Comparison of ENCODE assay signal across 8 mouse cellular contexts in the genomic region with DNA sequence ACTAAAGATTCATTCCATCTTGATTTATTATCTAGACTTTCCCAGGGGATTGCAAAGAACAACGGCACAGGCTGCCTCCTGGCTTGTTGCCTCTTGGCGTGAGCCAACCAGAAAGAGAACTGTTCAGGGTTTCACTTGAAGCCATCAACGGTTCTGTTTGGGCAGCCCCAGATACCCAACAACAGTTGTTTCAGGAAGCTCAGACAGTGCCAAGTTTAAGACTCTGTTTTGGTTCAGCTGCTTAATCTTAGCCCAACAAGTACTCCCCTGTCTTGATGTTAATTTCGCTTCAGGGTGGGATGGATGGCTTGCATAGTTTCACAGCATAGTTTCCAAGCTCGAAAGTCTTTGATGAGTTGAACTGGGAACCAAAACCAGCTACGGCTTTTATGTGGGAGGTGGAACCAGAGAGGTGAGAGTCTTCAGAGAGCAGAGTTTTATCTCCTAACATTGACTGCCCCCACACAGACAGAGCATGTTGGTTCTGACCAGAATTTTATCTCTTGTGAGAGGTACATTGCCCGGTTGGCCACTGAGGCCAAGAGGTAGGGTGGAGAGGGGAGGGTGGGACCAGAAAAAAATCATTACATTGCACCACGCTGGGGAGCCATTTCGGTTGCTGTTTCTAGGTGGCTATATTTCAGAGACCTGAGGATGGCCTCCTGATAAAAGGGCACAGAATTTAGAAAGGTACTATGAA.
DNase-seq lines count a peak whose midpoint lies in the region; ATAC-seq lines count a peak whose summit lies in the region.

No protein-coding gene starts in this region.

- no peaks in the 10 kb centered on the region for H3K27me3 ChIP-seq in hindbrain, embryonic 14.5 days (ENCODE audit: control insufficient read depth, insufficient read depth, low read length)
- H3K27me3 ChIP-seq in hindbrain, embryonic 12.5 days: no peaks in the 10 kb centered on the region
- no peaks in the 10 kb centered on the region for H3K27me3 ChIP-seq in neural tube, embryonic 13.5 days

- no peak overlapping the region for H3K4me3 ChIP-seq in hindbrain, embryonic 14.5 days (replicated peaks; ENCODE audit: low read length)
- no peak overlapping the region for H3K4me3 ChIP-seq in hindbrain, embryonic 12.5 days
- no peak overlapping the region for H3K4me3 ChIP-seq in neural tube, embryonic 13.5 days

- no peak overlapping the region for H3K9ac ChIP-seq in hindbrain, embryonic 14.5 days
- H3K9ac ChIP-seq in hindbrain, embryonic 12.5 days: no peak overlapping the region
- H3K9ac ChIP-seq in neural tube, embryonic 13.5 days: no peak overlapping the region

- H3K4me1 ChIP-seq in hindbrain, embryonic 14.5 days (replicated peaks; ENCODE audit: control insufficient read depth, insufficient read depth, low read length): peaks cover 5% of the 10 kb centered on the region; the same call in 1 of the 2 replicates
- H3K4me1 ChIP-seq in hindbrain, embryonic 12.5 days: peaks cover 2% of the 10 kb centered on the region
- peaks cover 29% of the 10 kb centered on the region for H3K4me1 ChIP-seq in neural tube, embryonic 13.5 days (replicated peaks)

- H3K27ac ChIP-seq in hindbrain, embryonic 14.5 days: 0 out of 2 replicates have a peak overlapping the region, but pooled peaks have one; percentile 32
- no peak overlapping the region for H3K27ac ChIP-seq in hindbrain, embryonic 12.5 days
- peak overlapping the region; percentile 43; the same call in 1 of the 2 replicates for H3K27ac ChIP-seq in neural tube, embryonic 13.5 days (replicated peaks)

- peak; percentile 75; the same call in 1 of the 2 replicates for ATAC-seq in hindbrain, embryonic 14.5 days (ENCODE audit: low FRiP score)
- ATAC-seq in hindbrain, embryonic 12.5 days (ENCODE audit: low FRiP score): no peak
- ATAC-seq in neural tube, embryonic 13.5 days (ENCODE audit: low read depth): peak; percentile 86

- 70% methylated on average over 9 of the region's 9 CpGs for WGBS in hindbrain, embryonic 14.5 days
- 77% methylated on average over 9 of the region's 9 CpGs for WGBS in hindbrain, embryonic 12.5 days
- 58% methylated on average over 9 of the region's 9 CpGs for WGBS in neural tube, embryonic 13.5 days

- DNase-seq in hindbrain, embryonic 14.5 days (ENCODE audit: low spot score): peak; percentile 29
- peak; percentile 61 to 67 for DNase-seq in right cerebral cortex, postnatal 10 days (ENCODE audit: low spot score in 2 of 2)
- DNase-seq in right cerebral cortex, adult 2 months (ENCODE audit: low spot score in 2 of 2): no peak
- DNase-seq in heart, adult 9 months (ENCODE audit: low spot score in 2 of 2): peak; percentile 55 to 65
- DNase-seq in adrenal gland, adult (ENCODE audit: inconsistent age in 2 of 2, low spot score in 1 of 2): no peak
- no peak for DNase-seq in retina, postnatal 1 day

- H3K9me3 ChIP-seq in hindbrain, embryonic 14.5 days (ENCODE audit: control insufficient read depth, low read length): no peaks in the 10 kb centered on the region
- H3K9me3 ChIP-seq in hindbrain, embryonic 12.5 days (replicated peaks): no peaks in the 10 kb centered on the region
- no peaks in the 10 kb centered on the region for H3K9me3 ChIP-seq in neural tube, embryonic 13.5 days

- H3K36me3 ChIP-seq in hindbrain, embryonic 14.5 days (replicated peaks; ENCODE audit: control insufficient read depth, insufficient read depth): no peaks in the 10 kb centered on the region
- no peaks in the 10 kb centered on the region for H3K36me3 ChIP-seq in hindbrain, embryonic 12.5 days
- H3K36me3 ChIP-seq in neural tube, embryonic 13.5 days: no peaks in the 10 kb centered on the region

- no peak overlapping the region for H3K4me2 ChIP-seq in hindbrain, embryonic 14.5 days (replicated peaks)
- H3K4me2 ChIP-seq in hindbrain, embryonic 12.5 days (replicated peaks): no peak overlapping the region
- H3K4me2 ChIP-seq in neural tube, embryonic 13.5 days: no peak overlapping the region

Comparison
In these comparisons a context has a peak if more than half of its experiments do, and no peak if none do; other contexts are left out.
1. DNase-seq: peak in hindbrain, embryonic 14.5 days (single experiment), right cerebral cortex, postnatal 10 days (2 of 2) and heart, adult 9 months (2 of 2); none in right cerebral cortex, adult 2 months (0 of 2), adrenal gland, adult (0 of 2) and retina, postnatal 1 day (single experiment).